Mouse (Mus musculus): ENCODE measurements around the gene Cldn22.

Gene Cldn22

GRCm38 (mm10) chr8:47833944-47834343 lies 9.7 kb downstream of the Cldn22 start:
- no peak for DNase-seq

GRCm38 (mm10) chr8:47843063-47843462 lies 18.8 kb downstream of the Cldn22 start:
- DNase-seq = no peak

GRCm38 (mm10) chr8:47843651-47844050 lies 19.4 kb downstream of the Cldn22 start:
- DNase-seq = no peak

- DNase-seq = no peak
Measured at GRCm38 (mm10) chr8:47845956-47846355, 21.7 kb downstream of the Cldn22 start.

- no peak for DNase-seq
Measured at GRCm38 (mm10) chr8:47847161-47847560, 22.9 kb downstream of the Cldn22 start.

GRCm38 (mm10) chr8:47847931-47848330 lies 23.6 kb downstream of the Cldn22 start:
- no peak for DNase-seq

- no peak for DNase-seq
Measured at GRCm38 (mm10) chr8:47849842-47850241, 25.6 kb downstream of the Cldn22 start.

- peak; percentile 63 for DNase-seq
Measured at GRCm38 (mm10) chr8:47851824-47852502, 27.7 kb downstream of the Cldn22 start.

GRCm38 (mm10) chr8:47852737-47853136 lies 28.5 kb downstream of the Cldn22 start:
- no peak for DNase-seq

- DNase-seq = no peak
Measured at GRCm38 (mm10) chr8:47853356-47853755, 29.1 kb downstream of the Cldn22 start.

GRCm38 (mm10) chr8:47859259-47859658 lies 35.0 kb downstream of the Cldn22 start:
- DNase-seq = no peak

- no peak for DNase-seq
Measured at GRCm38 (mm10) chr8:47866568-47866967, 42.3 kb downstream of the Cldn22 start.

- peak; percentile 89 for DNase-seq
Measured at GRCm38 (mm10) chr8:47867067-47867466, 42.8 kb downstream of the Cldn22 start.

GRCm38 (mm10) chr8:47872361-47873107 lies 48.3 kb downstream of the Cldn22 start:
- peak; percentile 50 for DNase-seq

GRCm38 (mm10) chr8:47874497-47875178 lies 50.4 kb downstream of the Cldn22 start:
- DNase-seq = no peak
